Mouse (Mus musculus): ENCODE measurements around the gene Wbp1.

DNA sequence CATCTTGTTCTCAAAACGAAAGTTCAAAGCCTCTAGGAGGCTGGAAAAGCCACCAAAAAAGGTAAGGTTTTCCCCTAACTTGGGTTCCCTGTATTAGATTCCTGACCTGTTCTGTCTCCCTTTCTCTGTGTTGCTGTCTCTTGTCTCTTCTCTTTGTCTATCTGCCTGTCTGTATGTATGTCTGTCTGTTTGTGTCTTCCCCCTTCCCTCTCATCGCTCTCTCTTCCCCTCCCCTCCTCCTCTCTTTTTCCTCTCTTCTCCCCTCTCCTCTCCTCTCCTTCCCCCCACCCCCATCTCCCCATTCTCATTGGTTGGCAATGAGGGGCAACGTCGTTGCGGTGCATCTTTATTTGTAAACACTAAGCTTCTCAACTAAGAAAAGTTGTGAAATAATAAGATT is 4.0 kb upstream of the Wbp1 start, which contains the start of gene Ino80b:
- no peak for TF ChIP-seq ZC3H11A (IDR thresholded peaks at IDR 0.05; ENCODE audit: borderline replicate concordance, low read depth, low read length)
- TF ChIP-seq HCFC1 (IDR thresholded peaks at IDR 0.05; ENCODE audit: borderline replicate concordance, insufficient read depth, low read length): no peak
- no peak for TF ChIP-seq ZNF384 (IDR thresholded peaks at IDR 0.05; ENCODE audit: low read depth, low read length)
- no peak; the same call in 1 of the 2 replicates for TF ChIP-seq CHD2 (IDR thresholded peaks at IDR 0.05; ENCODE audit: low read depth, low read length)

Data from ES-E14 (cell line).